Mouse (Mus musculus) liver, adult 2 months (tissue): ENCODE results near the gene Mcm3.

ENCODE experiments used
- CTCF ChIP-seq: fragments of 200-500 bp; IDR thresholded peaks from 2 replicates; pipeline ENCODE4 v1.5.1; 2011; ENCODE audit warnings: low read depth, low read length, control low read depth
- POLR2A ChIP-seq: fragments of 200-500 bp; IDR thresholded peaks from 2 replicates; pipeline ENCODE4 v1.6.1; 2011; ENCODE audit warnings: low read length, control low read depth; ENCODE audit not compliant: insufficient read depth; ENCODE audit errors: extremely low read depth

GRCm38 (mm10) chr1:20861865-20862264 is 41.8 kb upstream of the Mcm3 start:
- TF ChIP-seq POLR2A (no peak), CTCF (no peak)
